Mouse (Mus musculus): Measurements from ENCODE around the gene Actl7a.
A peak's percentile ranks its signal among the peaks of the same experiment; 100 is the strongest.

Gene Actl7a

GRCm38 (mm10) chr4:56743363-56744195 lies at the start of gene Actl7a:
Actl7a (plus strand) TSS chr4:56743413.
- DNase-seq, result no peak

DNA sequence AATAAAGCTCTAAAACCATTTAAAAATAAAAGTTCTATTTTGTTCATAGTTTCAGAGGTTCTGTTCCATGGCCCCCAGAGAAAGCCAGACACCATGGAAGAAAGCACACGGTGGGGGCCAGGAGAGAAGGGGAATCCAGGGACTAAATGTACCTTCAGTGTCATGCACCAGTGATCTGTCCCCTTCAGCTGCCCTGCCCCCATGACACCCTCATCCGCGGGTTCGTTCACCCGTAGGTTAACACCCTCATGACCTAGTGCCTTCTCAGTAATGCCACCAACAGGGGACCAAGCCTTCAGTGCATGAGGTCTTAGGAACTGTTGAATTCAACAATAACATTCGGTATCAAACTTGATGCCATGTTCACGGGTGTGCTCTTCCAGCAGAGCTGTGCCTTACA lies 46.8 kb upstream of the Actl7a start:
- no peak for DNase-seq

DNA sequence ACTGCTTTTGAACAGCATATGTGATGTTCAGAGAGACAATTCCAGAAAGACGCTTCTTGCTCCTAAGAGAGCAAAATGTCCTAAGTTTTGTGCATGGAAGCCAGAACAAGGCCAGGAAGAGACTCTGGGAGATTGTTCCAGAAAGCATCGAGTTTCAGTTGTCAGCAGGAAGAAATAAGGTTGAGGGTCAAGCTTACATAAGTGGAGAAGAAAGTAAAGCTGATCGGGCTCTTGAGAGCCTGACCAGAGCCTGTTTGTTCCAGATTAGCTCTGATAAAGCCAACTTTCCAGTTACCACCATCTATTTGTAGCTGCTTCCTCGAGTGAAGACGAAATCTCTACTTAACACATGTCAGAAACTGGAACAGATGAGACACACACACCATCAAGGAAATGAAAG lies 44.5 kb upstream of the Actl7a start:
- no peak for DNase-seq

DNA sequence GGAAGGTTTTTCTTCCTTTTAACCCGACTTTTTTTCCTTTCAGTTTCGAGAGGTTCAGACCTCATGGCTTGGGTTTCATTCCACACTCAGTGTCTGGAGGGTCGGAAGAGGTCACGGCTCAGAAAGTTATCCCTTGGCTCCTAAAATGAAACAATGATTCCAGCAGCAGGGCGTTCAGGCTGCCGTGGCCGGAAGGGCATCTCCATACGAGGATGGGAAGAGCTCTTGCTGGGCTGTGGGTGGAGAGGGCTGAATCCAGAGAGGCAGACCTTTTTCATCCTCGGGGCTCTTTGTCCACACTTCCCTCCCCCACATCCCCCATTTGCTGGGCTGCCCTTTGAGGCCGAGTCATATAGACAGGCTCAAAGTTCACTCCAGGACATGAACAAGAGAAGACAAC lies 41.0 kb upstream of the Actl7a start:
- no peak for DNase-seq

- peak; percentile 82 for DNase-seq
Observed at GRCm38 (mm10) chr4:56713155-56713554, 30.1 kb upstream of the Actl7a start.

- no peak for DNase-seq
Observed at GRCm38 (mm10) chr4:56716801-56717200, 26.4 kb upstream of the Actl7a start.

DNA sequence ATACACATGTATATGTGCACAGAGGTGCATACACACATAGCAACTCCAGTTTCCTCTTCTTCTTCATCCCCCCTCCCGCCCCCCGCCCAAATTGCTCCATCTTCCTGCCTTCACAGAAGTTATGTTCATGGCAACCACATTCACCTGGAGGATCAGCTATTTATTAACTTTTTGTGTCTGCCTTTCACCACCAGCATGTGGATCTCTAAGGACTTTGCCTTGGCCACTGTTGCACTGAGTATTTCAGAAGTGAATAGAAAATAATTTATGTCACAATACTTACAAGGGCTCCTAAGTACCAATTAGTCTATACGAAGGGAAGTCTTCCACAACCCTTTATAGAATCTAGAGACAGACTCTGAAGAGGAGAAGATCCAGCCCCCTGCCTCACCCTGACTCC lies 25.3 kb upstream of the Actl7a start:
- DNase-seq, result no peak

GRCm38 (mm10) chr4:56718573-56719442 lies 24.4 kb upstream of the Actl7a start:
- no peak for DNase-seq

DNA sequence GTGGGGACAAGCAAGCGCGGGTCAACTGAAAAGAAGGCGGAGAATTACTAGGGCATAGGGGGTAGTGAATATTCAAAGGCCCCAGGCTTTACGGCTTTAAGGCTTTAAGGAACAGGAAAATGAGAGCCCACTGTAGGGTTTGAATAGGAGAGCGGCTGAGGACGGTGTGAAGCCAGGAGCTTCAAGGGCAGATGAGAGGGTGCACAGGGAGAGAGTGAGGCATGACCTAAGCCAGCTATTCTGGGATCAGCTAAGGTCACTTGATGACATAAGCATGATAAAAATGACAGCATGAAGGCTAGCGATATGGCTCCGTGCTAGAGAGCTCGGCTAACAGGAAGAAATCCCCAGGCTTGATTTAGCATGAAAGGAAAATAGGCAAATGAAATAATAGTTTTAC lies 23.8 kb upstream of the Actl7a start:
- DNase-seq, result no peak

GRCm38 (mm10) chr4:56720403-56720802 lies 22.8 kb upstream of the Actl7a start:
- DNase-seq, result peak; percentile 57

DNA sequence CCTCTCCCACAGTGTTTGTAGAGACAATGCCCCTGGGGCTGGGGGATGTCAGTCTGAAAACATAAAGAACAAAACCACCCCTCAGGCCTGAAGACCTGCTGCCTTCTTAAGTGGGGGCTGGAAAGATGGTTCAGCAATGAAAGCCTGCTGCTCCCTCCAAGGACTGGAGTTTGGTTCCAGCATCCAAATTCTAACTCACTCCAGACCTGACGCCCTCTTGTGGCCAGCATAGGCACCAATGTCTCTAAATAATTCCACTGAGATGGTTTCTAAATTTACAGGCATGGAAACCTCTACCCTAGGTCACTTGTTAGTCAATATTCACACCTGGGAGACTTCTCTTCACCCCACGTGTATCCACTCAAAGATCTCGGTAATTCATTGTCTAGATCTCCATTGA lies 21.7 kb upstream of the Actl7a start:
- no peak for DNase-seq

- DNase-seq, result no peak
Observed at GRCm38 (mm10) chr4:56722346-56722745, 20.9 kb upstream of the Actl7a start.

GRCm38 (mm10) chr4:56723237-56723636 lies 20.0 kb upstream of the Actl7a start:
- DNase-seq, result no peak

GRCm38 (mm10) chr4:56725839-56726238 lies 17.4 kb upstream of the Actl7a start:
- DNase-seq, result no peak

DNA sequence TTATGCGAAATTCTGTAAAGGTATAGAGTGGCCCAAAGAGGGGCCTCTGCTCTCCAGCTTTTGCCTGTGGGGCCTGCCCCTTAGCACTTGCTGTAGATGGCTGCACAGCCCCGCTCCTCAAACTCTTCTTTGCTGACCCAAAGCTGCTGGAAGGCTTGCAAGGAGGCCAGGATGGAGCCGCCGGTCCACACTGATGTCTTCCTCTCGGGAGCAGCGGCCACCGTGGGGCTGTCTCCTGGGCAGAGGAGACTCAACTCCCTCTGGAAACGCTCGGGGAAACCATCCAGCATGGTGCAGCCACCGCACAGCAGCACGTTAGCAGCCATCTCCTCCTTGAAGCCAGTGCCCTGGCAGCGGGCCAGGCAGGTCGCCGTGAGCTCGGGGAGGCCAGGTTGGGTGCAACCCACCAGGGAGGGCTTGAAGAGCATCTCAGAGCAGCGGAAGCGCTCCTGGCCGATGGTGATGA lies 3.2 kb upstream of the Actl7a start, which contains the start of gene Gm26657:
Gene Gm26657, plus strand, starts transcription at position 51 of the 466 bp plus-strand sequence.
- DNase-seq, result no peak

DNA sequence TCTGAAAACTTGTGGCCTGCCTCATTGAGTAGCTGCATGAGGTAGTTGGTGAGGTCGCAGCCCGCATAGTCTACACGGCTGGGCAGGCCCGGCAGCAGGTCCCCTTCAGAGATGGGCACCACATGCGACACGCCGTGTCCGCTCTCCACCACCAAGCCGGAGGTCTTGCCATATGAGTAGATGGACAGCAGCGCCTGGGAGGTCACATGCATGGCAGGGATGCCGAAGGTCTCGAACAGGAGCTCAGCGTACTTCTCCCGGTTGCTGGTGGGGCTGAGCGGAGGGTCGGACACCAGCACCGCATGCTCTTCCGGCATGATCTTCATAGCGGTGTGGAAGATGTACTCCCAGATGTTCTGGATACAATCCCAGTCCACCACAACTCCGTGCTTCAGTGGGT lies 2.6 kb upstream of the Actl7a start:
- DNase-seq, result no peak

- no peak for DNase-seq
Observed at GRCm38 (mm10) chr4:56741041-56741493, 2.1 kb upstream of the Actl7a start, which contains the start of gene Actl7b. Actl7b (minus strand) TSS chr4:56741443.

DNA sequence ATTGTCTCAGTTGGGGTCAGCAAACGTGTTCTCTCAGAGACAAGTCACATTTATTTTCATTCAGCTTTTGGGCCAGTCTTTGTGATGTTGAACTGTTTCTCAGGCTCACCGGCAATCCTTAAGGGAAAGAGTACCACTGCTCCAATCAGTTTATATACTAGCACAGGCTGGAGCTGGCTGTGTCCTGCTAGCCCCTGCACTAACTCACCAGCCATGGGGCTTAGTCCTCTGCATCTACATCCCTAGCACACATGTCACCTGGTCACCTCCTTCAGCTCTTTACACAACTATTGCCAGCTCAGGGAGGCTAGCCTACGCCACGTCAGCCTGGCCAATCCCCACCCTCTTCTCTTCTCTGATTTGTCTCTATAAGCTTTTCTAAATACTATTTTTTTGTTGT lies 515 bp upstream of the Actl7a start:
- no peak for DNase-seq

GRCm38 (mm10) chr4:56746345-56746744 lies 3.1 kb downstream of the Actl7a start:
- DNase-seq, result no peak

- no peak for DNase-seq
Observed at GRCm38 (mm10) chr4:56747456-56747855, 4.2 kb downstream of the Actl7a start.

- no peak for DNase-seq
Observed at GRCm38 (mm10) chr4:56756021-56756420, 12.8 kb downstream of the Actl7a start.

DNA sequence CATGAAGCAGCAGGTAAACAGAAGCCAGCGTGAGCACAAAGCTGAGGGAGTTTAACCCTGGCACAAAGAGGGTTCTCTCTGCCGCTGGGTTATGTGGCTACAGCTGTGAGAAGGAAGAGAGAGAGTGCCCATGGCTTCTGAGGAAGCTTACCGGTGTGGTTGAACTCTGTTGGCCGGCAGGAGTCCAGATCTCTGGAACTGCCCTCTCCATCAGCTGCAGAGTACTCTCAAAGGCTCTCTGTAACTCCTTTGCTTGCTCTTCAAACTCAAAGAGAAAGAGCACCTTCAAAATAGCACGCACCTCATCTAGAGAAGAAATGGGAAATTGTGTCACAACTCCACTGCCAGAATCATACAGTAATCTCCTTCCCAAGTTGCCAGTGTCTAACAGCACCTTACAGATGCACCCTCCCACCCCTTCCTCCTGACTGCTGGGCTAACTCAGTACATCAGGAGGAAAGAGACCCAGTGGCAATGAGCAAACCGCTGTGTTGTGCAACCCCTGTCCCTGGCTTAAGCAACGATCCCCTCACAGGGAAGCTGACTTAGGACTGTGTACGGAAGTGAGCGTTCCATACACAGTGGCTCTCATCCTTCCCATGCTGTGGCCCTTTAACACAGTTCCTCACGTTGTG lies 13.9 kb downstream of the Actl7a start:
- DNase-seq, result no peak

GRCm38 (mm10) chr4:56757693-56758092 lies 14.5 kb downstream of the Actl7a start:
- DNase-seq, result no peak

Measured in right cerebral cortex, adult 18-20 months (tissue).